Mouse (Mus musculus) intestine, embryonic 15.5 days (tissue): ENCODE data around the gene 4930407I10Rik. TPM values are rescaled to one million over a fixed set of nuclear protein-coding genes. Genes with fewer than 3 reads are reported as not detected.

Experiments used
- polyA plus RNA-seq: library from polyadenylated mRNA; unstranded; fragments of >200 nt; fragmentation: Nextera tagmentation; extraction: Ambion mirVana; gene quantifications from 2 replicates; pipeline ENCODE4 v1.2.1, GENCODE M21; 2015

4930407I10Rik gene
- polyA plus RNA-seq, 1 experiment from 2014 or later = not detected

Other genes with a start within 250 kb of the 4930407I10Rik start
- gene Tob2, start 200.4 kb upstream of the 4930407I10Rik start, polyA plus RNA-seq = 25.9 and 26.0 TPM in 2 replicates
- 120 and 152 TPM in 2 replicates for gene Phf5a, start 187.2 kb upstream of the 4930407I10Rik start, polyA plus RNA-seq
- 227 and 239 TPM in 2 replicates for gene Aco2, start 186.8 kb upstream of the 4930407I10Rik start, polyA plus RNA-seq
- 65.5 and 80.4 TPM in 2 replicates for gene Polr3h, start 132.9 kb upstream of the 4930407I10Rik start, polyA plus RNA-seq
- gene Csdc2, start 122.4 kb upstream of the 4930407I10Rik start, polyA plus RNA-seq = 11.7 and 12.9 TPM in 2 replicates
- gene Pmm1, start 98.2 kb upstream of the 4930407I10Rik start, polyA plus RNA-seq = 22.5 and 23.2 TPM in 2 replicates
- not detected in 2 replicates for gene 1700029P11Rik, start 78.6 kb upstream of the 4930407I10Rik start, polyA plus RNA-seq
- 76.1 and 79.6 TPM in 2 replicates for gene Xrcc6, start 71.3 kb upstream of the 4930407I10Rik start, polyA plus RNA-seq
- 19.8 and 21.3 TPM in 2 replicates for gene Desi1, start 25.3 kb upstream of the 4930407I10Rik start, polyA plus RNA-seq
- gene Snu13, start 11.6 kb upstream of the 4930407I10Rik start, polyA plus RNA-seq = 256 and 273 TPM in 2 replicates
- gene Mei1, start 10.8 kb downstream of the 4930407I10Rik start, polyA plus RNA-seq = not detected in 2 replicates
- gene Ccdc134, start 68.8 kb downstream of the 4930407I10Rik start, polyA plus RNA-seq = 12.0 and 12.6 TPM in 2 replicates
- 163 and 172 TPM in 2 replicates for gene Srebf2, start 88.0 kb downstream of the 4930407I10Rik start, polyA plus RNA-seq
- 0.10 and 0.15 TPM in 2 replicates for gene Shisa8, start 153.7 kb downstream of the 4930407I10Rik start, polyA plus RNA-seq
- gene Tnfrsf13c, start 165.2 kb downstream of the 4930407I10Rik start, polyA plus RNA-seq = 0.25 TPM in 1 of 2 replicates, not detected in the other
- gene Cenpm, start 185.6 kb downstream of the 4930407I10Rik start, polyA plus RNA-seq = 46.0 and 49.1 TPM in 2 replicates
- 0.13 TPM in 1 of 2 replicates, not detected in the other for gene 1500009C09Rik, start 193.2 kb downstream of the 4930407I10Rik start, polyA plus RNA-seq
- 8.6 and 10.2 TPM in 2 replicates for gene Sept3, start 215.7 kb downstream of the 4930407I10Rik start, polyA plus RNA-seq
- 0.11 and 0.13 TPM in 2 replicates for gene Wbp2nl, start 239.8 kb downstream of the 4930407I10Rik start, polyA plus RNA-seq